Mouse (Mus musculus): ENCODE results near the gene Nabp2.

DNA sequence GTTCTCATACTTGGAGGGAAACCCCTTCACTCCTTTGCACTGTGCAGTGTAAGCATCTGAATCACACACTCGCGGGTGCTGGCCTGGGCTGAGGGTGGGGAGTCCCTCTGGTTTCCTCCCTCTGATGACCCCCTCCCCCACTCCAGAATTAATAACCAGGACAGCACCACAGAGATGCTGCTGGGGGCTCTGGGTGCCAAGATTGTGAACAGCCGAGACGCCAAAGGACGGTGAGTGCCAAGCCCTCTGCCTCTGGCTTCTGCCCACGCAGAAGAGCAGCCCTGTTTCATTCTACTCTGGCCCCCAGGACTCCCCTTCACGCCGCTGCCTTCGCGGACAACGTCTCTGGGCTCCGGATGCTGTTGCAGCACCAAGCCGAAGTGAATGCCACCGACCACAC is 22.4 kb downstream of the Nabp2 start:
- TF ChIP-seq CTCF (IDR thresholded peaks at IDR 0.05; ENCODE audit: borderline replicate concordance, insufficient read depth, low read length) (no peak), POLR2A (IDR thresholded peaks at IDR 0.05; ENCODE audit: low read depth, low read length) (no peak)
